Mouse (Mus musculus) heart, embryonic 10.5 days (tissue): Measurements from ENCODE around the gene Gnptab. TPM values are rescaled to one million over a fixed set of nuclear protein-coding genes. Genes with fewer than 3 reads are reported as not detected.

ENCODE experiments used
- DNase-seq: peaks from one replicate; pipeline ENCODE4 v3.0.0-alpha.2; 2017; ENCODE audit warnings: low spot score
- H3K27ac ChIP-seq: fragments of 300-500 bp; sonication (generic); 2 replicates; pipeline ENCODE4 v1.5.1; 2016; ENCODE audit warnings: mild to moderate bottlenecking
- H3K27me3 ChIP-seq: fragments of 300-500 bp; sonication (generic); 2 replicates; pipeline ENCODE4 v1.6.1; 2016; ENCODE audit warnings: mild to moderate bottlenecking; ENCODE audit not compliant: poor library complexity, insufficient read depth, severe bottlenecking
- H3K36me3 ChIP-seq: fragments of 300-500 bp; sonication (generic); 2 replicates; pipeline ENCODE4 v1.6.1; 2016; ENCODE audit warnings: mild to moderate bottlenecking, moderate library complexity
- H3K4me1 ChIP-seq: fragments of 300-500 bp; sonication (generic); 2 replicates; pipeline ENCODE4 v1.6.1; 2016; ENCODE audit warnings: mild to moderate bottlenecking
- H3K4me3 ChIP-seq: fragments of 300-500 bp; sonication (generic); 2 replicates; pipeline ENCODE4 v1.5.1; 2016; ENCODE audit warnings: mild to moderate bottlenecking, moderate library complexity
- H3K9me3 ChIP-seq: fragments of 300-500 bp; sonication (generic); 2 replicates; pipeline ENCODE4 v1.6.1; 2016; ENCODE audit warnings: mild to moderate bottlenecking, moderate library complexity
- WGBS: fragments of 180-500 bp; shearing (Covaris S2); methylation state at CpG from one replicate; pipeline ENCODE4 v1.1.7; 2016; 5-methylcytosine and 5-hydroxymethylcytosine counted together
- polyA plus RNA-seq: library from polyadenylated mRNA; unstranded; fragments of >200 nt; fragmentation: Nextera tagmentation; extraction: Ambion mirVana; gene quantifications from 2 replicates; pipeline ENCODE4 v1.2.1, GENCODE M21; 2016

Gene Gnptab
- polyA plus RNA-seq, 1 experiment from 2014 or later = 8.2 TPM

- WGBS = 82% methylated on average over 7 of the region's 7 CpGs
- Histone ChIP-seq H3K9me3 (no peaks in the 10 kb centered on the region), H3K4me3 (no peak overlapping the region), H3K4me1 (peaks cover 2% of the 10 kb centered on the region; the same call in 1 of the 2 replicates), H3K27me3 (no peaks in the 10 kb centered on the region), H3K36me3 (peaks cover 9% of the 10 kb centered on the region; the same call in 1 of the 2 replicates), H3K27ac (no peak overlapping the region)
- no peak for DNase-seq
These were observed 26.9 kb downstream of the Gnptab start for GRCm38 (mm10) chr10:88405812-88406211.

- Histone ChIP-seq H3K4me1 (peaks cover 2% of the 10 kb centered on the region; the same call in 1 of the 2 replicates), H3K9me3 (no peaks in the 10 kb centered on the region), H3K4me3 (no peak overlapping the region), H3K27ac (no peak overlapping the region), H3K36me3 (no peaks in the 10 kb centered on the region), H3K27me3 (no peaks in the 10 kb centered on the region)
- 86% methylated on average over 12 of the region's 12 CpGs for WGBS
- no peak for DNase-seq
These were observed 29.1 kb downstream of the Gnptab start for GRCm38 (mm10) chr10:88407875-88408631.

- H3K27ac ChIP-seq = no peak overlapping the region
- H3K4me3 ChIP-seq = no peak overlapping the region
- H3K27me3 ChIP-seq = no peaks in the 10 kb centered on the region
- no peaks in the 10 kb centered on the region for H3K36me3 ChIP-seq
- peaks cover 2% of the 10 kb centered on the region; the same call in 1 of the 2 replicates for H3K4me1 ChIP-seq
- no peaks in the 10 kb centered on the region for H3K9me3 ChIP-seq
- DNase-seq = no peak
- WGBS = 66% methylated on average over 2 of the region's 2 CpGs
These were observed 30.8 kb downstream of the Gnptab start for GRCm38 (mm10) chr10:88409751-88410150.

- Histone ChIP-seq H3K4me1 (peaks cover under 1% of the 10 kb centered on the region; the same call in 1 of the 2 replicates), H3K4me3 (no peak overlapping the region), H3K27me3 (no peaks in the 10 kb centered on the region), H3K9me3 (no peaks in the 10 kb centered on the region), H3K36me3 (no peaks in the 10 kb centered on the region), H3K27ac (no peak overlapping the region)
- DNase-seq = no peak
- WGBS = 81% methylated on average over 17 of the region's 17 CpGs
These were observed 33.5 kb downstream of the Gnptab start for GRCm38 (mm10) chr10:88412290-88412995.

DNA sequence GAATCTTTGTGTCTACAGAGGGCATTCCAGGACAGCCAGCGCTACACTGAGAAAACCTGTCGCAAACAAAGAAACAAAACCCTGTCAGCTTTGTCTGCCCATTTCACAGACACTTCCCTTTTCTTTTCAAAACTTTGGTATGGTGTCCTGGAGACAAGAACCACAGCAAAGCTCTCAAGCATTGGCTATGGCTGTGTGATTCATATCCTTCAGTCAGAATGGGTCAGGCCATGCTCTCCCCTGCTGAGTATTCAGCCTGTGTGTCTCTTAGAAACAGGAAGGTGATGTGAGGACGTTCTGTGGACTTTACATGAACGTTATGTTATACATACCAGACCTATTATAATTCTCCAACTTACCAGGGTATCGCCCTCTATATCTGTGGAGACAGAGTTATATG, 38.8 kb downstream of the Gnptab start:
- Histone ChIP-seq H3K36me3 (peaks cover 9% of the 10 kb centered on the region; the same call in 1 of the 2 replicates), H3K27ac (no peak overlapping the region), H3K9me3 (no peaks in the 10 kb centered on the region), H3K27me3 (no peaks in the 10 kb centered on the region), H3K4me3 (no peak overlapping the region), H3K4me1 (peaks cover 10% of the 10 kb centered on the region)
- WGBS = 86% methylated on average over 5 of the region's 5 CpGs
- no peak for DNase-seq

- peaks cover 10% of the 10 kb centered on the region; the same call in 1 of the 2 replicates for H3K36me3 ChIP-seq
- H3K4me1 ChIP-seq = peaks cover 12% of the 10 kb centered on the region
- H3K27ac ChIP-seq = no peak overlapping the region
- H3K9me3 ChIP-seq = no peaks in the 10 kb centered on the region
- no peak overlapping the region for H3K4me3 ChIP-seq
- 79% methylated on average over 11 of the region's 11 CpGs for WGBS
- H3K27me3 ChIP-seq = no peaks in the 10 kb centered on the region
- DNase-seq = no peak
These were observed 41.2 kb downstream of the Gnptab start for GRCm38 (mm10) chr10:88420141-88420541.

- no peak overlapping the region for H3K27ac ChIP-seq
- H3K4me1 ChIP-seq = peaks cover 12% of the 10 kb centered on the region
- no peaks in the 10 kb centered on the region for H3K27me3 ChIP-seq
- H3K4me3 ChIP-seq = no peak overlapping the region
- DNase-seq = no peak
- no peaks in the 10 kb centered on the region for H3K9me3 ChIP-seq
- WGBS = 81% methylated on average over 19 of the region's 19 CpGs
- peaks cover 10% of the 10 kb centered on the region; the same call in 1 of the 2 replicates for H3K36me3 ChIP-seq
These were observed 41.9 kb downstream of the Gnptab start for GRCm38 (mm10) chr10:88420655-88421435.

DNA sequence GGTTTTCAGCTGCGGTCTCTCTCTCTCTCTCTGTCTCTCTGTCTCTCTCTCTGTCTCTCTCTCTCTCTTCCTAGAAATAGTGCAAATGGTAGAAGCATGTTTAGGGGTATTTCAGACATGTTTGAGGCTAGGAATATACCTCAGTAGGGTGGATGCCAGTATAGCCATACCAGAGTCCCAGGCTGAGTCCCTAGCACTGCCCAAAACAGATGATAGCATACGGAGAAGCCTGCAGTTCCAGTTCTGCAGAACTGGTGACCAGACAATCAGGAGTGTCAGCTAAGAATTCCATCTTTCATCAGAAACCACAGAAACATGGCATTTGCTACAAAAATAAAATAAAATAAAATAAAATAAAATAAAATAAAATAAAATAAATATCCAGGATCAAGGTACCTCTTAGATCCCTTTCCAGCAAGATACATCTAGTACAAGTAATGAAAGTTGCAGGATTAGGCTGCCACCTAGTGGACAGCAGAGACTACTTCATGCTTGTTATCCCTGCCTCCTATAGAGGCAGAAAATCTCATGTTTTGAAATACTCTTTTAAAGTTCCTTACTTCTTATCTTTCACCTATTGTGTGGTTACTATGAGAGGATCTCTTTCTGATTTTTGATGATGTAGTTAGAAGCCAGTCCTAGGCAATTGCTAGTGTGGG, 47.4 kb downstream of the Gnptab start:
- H3K27ac ChIP-seq = no peak overlapping the region
- peaks cover 19% of the 10 kb centered on the region for H3K36me3 ChIP-seq
- H3K4me3 ChIP-seq = no peak overlapping the region
- WGBS = 90% methylated on average over 2 of the region's 2 CpGs
- no peak for DNase-seq
- no peaks in the 10 kb centered on the region for H3K9me3 ChIP-seq
- H3K4me1 ChIP-seq = peaks cover 8% of the 10 kb centered on the region
- no peaks in the 10 kb centered on the region for H3K27me3 ChIP-seq

- 59% methylated on average over 5 of the region's 5 CpGs for WGBS
These were observed 48.0 kb downstream of the Gnptab start for GRCm38 (mm10) chr10:88426896-88427295.

GRCm38 (mm10) chr10:88427998-88428397, 49.1 kb downstream of the Gnptab start:
- H3K9me3 ChIP-seq = no peaks in the 10 kb centered on the region
- no peaks in the 10 kb centered on the region; the same call in 1 of the 2 replicates for H3K4me1 ChIP-seq
- WGBS = 90% methylated on average over 6 of the region's 6 CpGs
- no peaks in the 10 kb centered on the region for H3K27me3 ChIP-seq
- no peak for DNase-seq
- no peak overlapping the region for H3K27ac ChIP-seq
- no peak overlapping the region for H3K4me3 ChIP-seq
- peaks cover 18% of the 10 kb centered on the region for H3K36me3 ChIP-seq

More at GRCm38 (mm10) chr10:88426896-88427295, 48.0 kb downstream of the Gnptab start:
- Histone ChIP-seq H3K4me3 (no peak overlapping the region), H3K4me1 (peaks cover 6% of the 10 kb centered on the region; the same call in 1 of the 2 replicates), H3K9me3 (no peaks in the 10 kb centered on the region), H3K27me3 (no peaks in the 10 kb centered on the region), H3K36me3 (peaks cover 22% of the 10 kb centered on the region), H3K27ac (no peak overlapping the region)
- no peak for DNase-seq

- H3K4me3 ChIP-seq = no peak overlapping the region
- H3K27me3 ChIP-seq = no peaks in the 10 kb centered on the region
- H3K4me1 ChIP-seq = no peaks in the 10 kb centered on the region
- no peaks in the 10 kb centered on the region for H3K9me3 ChIP-seq
- peak; percentile 3 for DNase-seq
- H3K36me3 ChIP-seq = peaks cover 21% of the 10 kb centered on the region; the same call in 1 of the 2 replicates
- WGBS = 85% methylated on average over 6 of the region's 6 CpGs
- no peak overlapping the region for H3K27ac ChIP-seq
These were observed 62.3 kb downstream of the Gnptab start for GRCm38 (mm10) chr10:88441224-88441623.

GRCm38 (mm10) chr10:88451221-88451620, 72.3 kb downstream of the Gnptab start:
- 82% methylated on average over 2 of the region's 2 CpGs for WGBS
- Histone ChIP-seq H3K27me3 (no peaks in the 10 kb centered on the region), H3K27ac (no peak overlapping the region), H3K4me1 (no peaks in the 10 kb centered on the region), H3K9me3 (no peaks in the 10 kb centered on the region), H3K4me3 (no peak overlapping the region), H3K36me3 (no peaks in the 10 kb centered on the region)
- DNase-seq = no peak
